Mouse (Mus musculus): ENCODE measurements around the gene Mafg. TPM values are rescaled to one million over a fixed set of nuclear protein-coding genes. Genes with fewer than 3 reads are reported as not detected.

The Mafg gene
- polyA plus RNA-seq, 1 experiment from 2014 or later, result 23.5 TPM

DNA sequence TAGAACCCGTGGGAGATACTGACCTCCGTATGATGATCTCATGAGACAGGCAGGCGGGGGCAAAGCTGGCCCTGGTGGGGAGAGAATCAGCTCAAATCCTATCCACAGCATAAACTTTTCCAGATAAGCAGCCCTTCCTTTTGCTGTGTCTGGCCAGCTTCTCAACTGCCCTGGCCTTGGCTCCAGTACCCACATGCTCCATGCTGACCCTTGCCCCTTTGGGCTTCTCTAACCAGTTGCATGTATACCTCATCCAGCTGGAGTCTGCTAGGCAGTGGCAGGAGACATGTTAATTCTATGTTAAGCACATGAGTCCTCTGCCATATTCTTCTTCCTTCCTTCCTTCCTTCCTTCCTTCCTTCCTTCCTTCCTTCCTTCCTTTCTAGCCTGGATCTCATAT lies 21.3 kb upstream of the Mafg start:
- 77% methylated on average over 3 of the region's 3 CpGs for WGBS
- Histone ChIP-seq H3K4me3 (ENCODE audit: low read depth, low read length) (no peak overlapping the region), H3K4me1 (replicated peaks; ENCODE audit: control insufficient read depth, insufficient read depth, low read length) (peaks cover 5% of the 10 kb centered on the region; the same call in 1 of the 2 replicates), H3K9ac (ENCODE audit: low read depth, low read length) (no peak overlapping the region), H3K27me3 (ENCODE audit: control insufficient read depth, insufficient read depth, low read length) (peaks cover 32% of the 10 kb centered on the region), H3K36me3 (ENCODE audit: control insufficient read depth, insufficient read depth, low read length) (no peaks in the 10 kb centered on the region), H3K27ac (ENCODE audit: low read depth, low read length) (no peak overlapping the region), H3K9me3 (ENCODE audit: control insufficient read depth, low read length) (no peaks in the 10 kb centered on the region), H3K4me2 (replicated peaks; ENCODE audit: low read depth, low read length) (no peak overlapping the region)
- no peak for ATAC-seq (ENCODE audit: low FRiP score)
- DNase-seq (ENCODE audit: low spot score), result no peak

DNA sequence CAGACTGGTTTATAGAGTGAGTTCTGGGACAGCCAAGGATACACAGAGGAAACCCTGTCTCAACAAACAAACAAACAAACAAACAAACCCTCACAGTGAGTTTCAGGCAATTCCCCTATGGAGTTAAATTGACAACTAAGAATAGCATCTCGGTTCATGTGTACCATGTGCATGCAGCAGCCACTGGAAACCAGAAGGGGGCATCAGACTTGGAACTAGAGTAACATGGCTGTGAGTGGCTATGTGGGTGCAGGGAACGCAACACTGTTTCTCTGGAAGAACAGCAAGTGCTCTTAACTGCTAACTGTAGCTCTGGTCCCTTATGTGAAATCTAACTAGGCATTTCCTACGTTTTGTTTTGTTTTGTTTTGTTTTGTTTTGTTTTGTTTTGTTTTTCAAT lies 18.5 kb upstream of the Mafg start:
- peaks cover 3% of the 10 kb centered on the region for H3K4me1 ChIP-seq (replicated peaks; ENCODE audit: control insufficient read depth, insufficient read depth, low read length)
- no peak overlapping the region for H3K4me3 ChIP-seq (ENCODE audit: low read depth, low read length)
- H3K4me2 ChIP-seq (replicated peaks; ENCODE audit: low read depth, low read length), result no peak overlapping the region
- no peaks in the 10 kb centered on the region for H3K9me3 ChIP-seq (ENCODE audit: control insufficient read depth, low read length)
- H3K27ac ChIP-seq (ENCODE audit: low read depth, low read length), result no peak overlapping the region
- H3K9ac ChIP-seq (ENCODE audit: low read depth, low read length), result no peak overlapping the region
- H3K27me3 ChIP-seq (ENCODE audit: control insufficient read depth, insufficient read depth, low read length), result peaks cover 6% of the 10 kb centered on the region; the same call in 1 of the 2 replicates
- ATAC-seq (ENCODE audit: low FRiP score) (no peak), DNase-seq (ENCODE audit: low spot score) (no peak)
- WGBS, result 61% methylated on average over 3 of the region's 3 CpGs
- H3K36me3 ChIP-seq (ENCODE audit: control insufficient read depth, insufficient read depth, low read length), result no peaks in the 10 kb centered on the region

- Histone ChIP-seq H3K27me3 (ENCODE audit: control insufficient read depth, insufficient read depth, low read length) (no peaks in the 10 kb centered on the region), H3K4me1 (replicated peaks; ENCODE audit: control insufficient read depth, insufficient read depth, low read length) (peaks cover 3% of the 10 kb centered on the region), H3K9ac (ENCODE audit: low read depth, low read length) (no peak within 1 kb of the TSS), H3K9me3 (ENCODE audit: control insufficient read depth, low read length) (no peaks in the 10 kb centered on the region), H3K4me3 (ENCODE audit: low read depth, low read length) (no peak within 1 kb of the TSS), H3K27ac (ENCODE audit: low read depth, low read length) (no peak within 1 kb of the TSS), H3K4me2 (replicated peaks; ENCODE audit: low read depth, low read length) (peak within 1 kb of the TSS; percentile 8), H3K36me3 (ENCODE audit: control insufficient read depth, insufficient read depth, low read length) (no peaks in the 10 kb centered on the region)
- ATAC-seq (ENCODE audit: low FRiP score) (no peak), DNase-seq (ENCODE audit: low spot score) (peak; percentile 49)
- 8% methylated on average over 13 of the region's 13 CpGs for WGBS
Observed at GRCm38 (mm10) chr11:120648001-120648476, 14.6 kb upstream of the Mafg start, which contains the start of gene Myadml2. TSS of gene Myadml2 (minus strand) at chr11:120648158.

GRCm38 (mm10) chr11:120647047-120647830 lies 13.8 kb upstream of the Mafg start:
- H3K27ac ChIP-seq (ENCODE audit: low read depth, low read length), result no peak overlapping the region
- no peak overlapping the region for H3K4me2 ChIP-seq (replicated peaks; ENCODE audit: low read depth, low read length)
- peaks cover 3% of the 10 kb centered on the region for H3K4me1 ChIP-seq (replicated peaks; ENCODE audit: control insufficient read depth, insufficient read depth, low read length)
- ATAC-seq (ENCODE audit: low FRiP score) (no peak), DNase-seq (ENCODE audit: low spot score) (no peak)
- H3K4me3 ChIP-seq (ENCODE audit: low read depth, low read length), result no peak overlapping the region
- H3K9ac ChIP-seq (ENCODE audit: low read depth, low read length), result no peak overlapping the region
- H3K36me3 ChIP-seq (ENCODE audit: control insufficient read depth, insufficient read depth, low read length), result no peaks in the 10 kb centered on the region
- no peaks in the 10 kb centered on the region for H3K27me3 ChIP-seq (ENCODE audit: control insufficient read depth, insufficient read depth, low read length)
- WGBS, result 77% methylated on average over 35 of the region's 35 CpGs
- H3K9me3 ChIP-seq (ENCODE audit: control insufficient read depth, low read length), result no peaks in the 10 kb centered on the region

GRCm38 (mm10) chr11:120643601-120643987 lies 10.2 kb upstream of the Mafg start, which contains the start of gene Pycr1:
TSS of gene Pycr1 (minus strand) at chr11:120643769.
- H3K4me3 ChIP-seq (ENCODE audit: low read depth, low read length), result peak within 1 kb of the TSS; percentile 47
- peak within 1 kb of the TSS; percentile 89 for H3K4me2 ChIP-seq (replicated peaks; ENCODE audit: low read depth, low read length)
- peak within 1 kb of the TSS; percentile 71 for H3K9ac ChIP-seq (ENCODE audit: low read depth, low read length)
- H3K27me3 ChIP-seq (ENCODE audit: control insufficient read depth, insufficient read depth, low read length), result no peaks in the 10 kb centered on the region
- no peaks in the 10 kb centered on the region for H3K9me3 ChIP-seq (ENCODE audit: control insufficient read depth, low read length)
- DNase-seq (ENCODE audit: low spot score), result peak; percentile 90
- WGBS, result 0% methylated on average over 15 of the region's 15 CpGs
- ATAC-seq (ENCODE audit: low FRiP score), result peak; percentile 99
- H3K36me3 ChIP-seq (ENCODE audit: control insufficient read depth, insufficient read depth, low read length), result no peaks in the 10 kb centered on the region
- H3K27ac ChIP-seq (ENCODE audit: low read depth, low read length), result no peak within 1 kb of the TSS
- peaks cover 3% of the 10 kb centered on the region for H3K4me1 ChIP-seq (replicated peaks; ENCODE audit: control insufficient read depth, insufficient read depth, low read length)

DNA sequence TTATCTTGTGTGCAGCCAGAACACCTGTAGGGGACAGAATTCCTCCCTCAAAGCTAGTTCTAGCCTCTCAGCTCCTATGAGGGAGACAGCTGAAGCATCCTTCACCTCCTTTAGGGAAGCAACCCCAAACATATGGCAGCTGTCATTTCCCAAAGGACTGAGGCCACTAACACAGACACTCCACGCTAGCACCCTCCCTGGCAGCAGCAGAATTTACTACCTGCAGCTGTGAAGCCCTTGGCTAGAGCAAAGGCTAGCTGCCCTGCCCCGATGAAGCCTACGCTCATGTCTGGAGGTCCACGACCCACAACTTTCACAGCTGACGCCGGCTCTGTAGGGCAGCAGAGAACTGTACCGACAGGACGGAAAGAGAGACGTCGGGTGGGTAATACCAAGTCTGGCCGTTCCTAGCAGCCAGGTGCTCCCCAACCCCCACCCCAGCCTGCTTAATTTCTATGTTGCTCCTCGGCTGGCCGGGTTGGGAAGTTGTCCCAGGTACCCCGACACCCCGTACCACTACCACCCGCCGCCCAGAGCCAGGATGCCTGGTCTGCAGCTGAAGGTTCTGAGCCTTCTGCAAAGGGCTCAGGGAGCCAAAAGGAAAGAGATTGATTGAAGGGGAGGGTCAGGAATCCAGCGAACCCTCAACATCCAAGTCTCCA lies 9.7 kb upstream of the Mafg start:
- H3K27ac ChIP-seq (ENCODE audit: low read depth, low read length), result no peak overlapping the region
- peak overlapping the region; percentile 71 for H3K9ac ChIP-seq (ENCODE audit: low read depth, low read length)
- no peaks in the 10 kb centered on the region for H3K36me3 ChIP-seq (ENCODE audit: control insufficient read depth, insufficient read depth, low read length)
- H3K4me3 ChIP-seq (ENCODE audit: low read depth, low read length), result peak overlapping the region; percentile 47
- no peaks in the 10 kb centered on the region for H3K9me3 ChIP-seq (ENCODE audit: control insufficient read depth, low read length)
- ATAC-seq (ENCODE audit: low FRiP score), result peak; percentile 74
- 3% methylated on average over 18 of the region's 18 CpGs for WGBS
- peak overlapping the region; percentile 89 for H3K4me2 ChIP-seq (replicated peaks; ENCODE audit: low read depth, low read length)
- no peak for DNase-seq (ENCODE audit: low spot score)
- peaks cover 3% of the 10 kb centered on the region for H3K4me1 ChIP-seq (replicated peaks; ENCODE audit: control insufficient read depth, insufficient read depth, low read length)
- H3K27me3 ChIP-seq (ENCODE audit: control insufficient read depth, insufficient read depth, low read length), result no peaks in the 10 kb centered on the region

GRCm38 (mm10) chr11:120641869-120642268 lies 8.5 kb upstream of the Mafg start:
- DNase-seq (ENCODE audit: low spot score) (no peak), ATAC-seq (ENCODE audit: low FRiP score) (no peak)
- Histone ChIP-seq H3K36me3 (ENCODE audit: control insufficient read depth, insufficient read depth, low read length) (no peaks in the 10 kb centered on the region), H3K4me2 (replicated peaks; ENCODE audit: low read depth, low read length) (no peak overlapping the region), H3K27ac (ENCODE audit: low read depth, low read length) (no peak overlapping the region), H3K9me3 (ENCODE audit: control insufficient read depth, low read length) (no peaks in the 10 kb centered on the region), H3K4me3 (ENCODE audit: low read depth, low read length) (no peak overlapping the region), H3K9ac (ENCODE audit: low read depth, low read length) (no peak overlapping the region), H3K4me1 (replicated peaks; ENCODE audit: control insufficient read depth, insufficient read depth, low read length) (no peaks in the 10 kb centered on the region), H3K27me3 (ENCODE audit: control insufficient read depth, insufficient read depth, low read length) (no peaks in the 10 kb centered on the region)
- WGBS, result 87% methylated on average over 8 of the region's 8 CpGs

DNA sequence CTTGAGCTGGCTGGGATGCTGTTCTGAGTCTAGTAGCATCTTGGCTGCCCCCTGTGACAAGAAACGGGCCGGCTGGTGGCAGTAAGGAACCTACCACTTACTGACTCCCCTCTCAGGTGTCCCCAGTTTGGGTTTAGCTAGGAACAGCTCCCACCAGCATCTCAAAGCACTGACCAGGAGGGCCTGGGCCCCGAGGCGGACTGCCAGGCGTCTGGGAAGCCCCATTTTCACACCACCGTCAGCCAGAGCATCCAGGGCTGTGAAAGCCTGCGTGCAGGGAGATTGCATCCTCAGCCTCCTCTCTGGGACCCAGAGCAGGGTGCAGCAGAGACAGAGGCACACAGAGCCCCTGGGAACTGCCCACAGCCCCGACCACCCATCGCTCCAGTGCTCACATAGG lies 7.9 kb upstream of the Mafg start:
- H3K36me3 ChIP-seq (ENCODE audit: control insufficient read depth, insufficient read depth, low read length), result no peaks in the 10 kb centered on the region
- H3K27ac ChIP-seq (ENCODE audit: low read depth, low read length), result no peak overlapping the region
- no peak for ATAC-seq (ENCODE audit: low FRiP score)
- WGBS, result 68% methylated on average over 9 of the region's 9 CpGs
- H3K9ac ChIP-seq (ENCODE audit: low read depth, low read length), result no peak overlapping the region
- H3K9me3 ChIP-seq (ENCODE audit: control insufficient read depth, low read length), result no peaks in the 10 kb centered on the region
- H3K27me3 ChIP-seq (ENCODE audit: control insufficient read depth, insufficient read depth, low read length), result no peaks in the 10 kb centered on the region
- no peak overlapping the region for H3K4me2 ChIP-seq (replicated peaks; ENCODE audit: low read depth, low read length)
- DNase-seq (ENCODE audit: low spot score), result no peak
- no peaks in the 10 kb centered on the region for H3K4me1 ChIP-seq (replicated peaks; ENCODE audit: control insufficient read depth, insufficient read depth, low read length)
- no peak overlapping the region for H3K4me3 ChIP-seq (ENCODE audit: low read depth, low read length)

All from hindbrain, embryonic 11.5 days (tissue).